8 mouse cellular contexts compared by ENCODE assay signal in genomic region chr1:155232385-155232784, GRCm38 (mm10). TPM values are rescaled to one million over a fixed set of nuclear protein-coding genes. Genes with fewer than 3 reads are reported as not detected.
DNase-seq lines count a peak whose midpoint lies in the region; ATAC-seq lines count a peak whose summit lies in the region.

No protein-coding gene starts in this region.

- H3K27ac ChIP-seq in limb, embryonic 13.5 days, result peak overlapping the region; percentile 93; the same call in 1 of the 2 replicates

- H3K9me3 ChIP-seq in limb, embryonic 13.5 days, result no peaks in the 10 kb centered on the region

- peaks cover 30% of the 10 kb centered on the region for H3K36me3 ChIP-seq in limb, embryonic 13.5 days

- no peak overlapping the region for H3K9ac ChIP-seq in limb, embryonic 13.5 days

- 73% methylated on average over 12 of the region's 12 CpGs for WGBS in limb, embryonic 13.5 days

- ATAC-seq in cerebellum, adult (ENCODE audit: insufficient number of reproducible peaks, low FRiP score, low TSS enrichment), result no peak
- no peak for ATAC-seq in limb, embryonic 13.5 days (ENCODE audit: low FRiP score, low read depth)
- ATAC-seq in monocyte, adult 5-6 weeks (replicated peaks; ENCODE audit: insufficient number of reproducible peaks, low FRiP score, low TSS enrichment, poor library complexity, severe bottlenecking), result no peak

- H3K4me3 ChIP-seq in limb, embryonic 13.5 days, result no peak overlapping the region

- DNase-seq in cerebellum, postnatal 10 days, result peak; percentile 76 to 83
- DNase-seq in right cerebral cortex, postnatal 14 days, result peak; percentile 5
- DNase-seq in right cerebral cortex, adult 2 months (ENCODE audit: low spot score in 2 of 2), result no peak
- DNase-seq in urinary bladder, postnatal 36 days (ENCODE audit: low spot score in 2 of 2), result no peak
- DNase-seq in thymus, postnatal 0 days (ENCODE audit: low spot score), result no peak

- H3K4me2 ChIP-seq in limb, embryonic 13.5 days (replicated peaks), result no peak overlapping the region; the same call in 1 of the 2 replicates

- H3K4me1 ChIP-seq in limb, embryonic 13.5 days, result peaks cover 96% of the 10 kb centered on the region

- no peaks in the 10 kb centered on the region for H3K27me3 ChIP-seq in limb, embryonic 13.5 days

RNA-seq across cellular contexts. Expression of gene BC034090, which starts 11.9 kb away (rescaled TPM):
- polyA plus RNA-seq in limb, embryonic 13.5 days (2015; fragmentation: Nextera tagmentation; extraction: Ambion mirVana), result 8.5 and 9.1 TPM in 2 replicates
- 0.48 TPM in 1 of 3 replicates, not detected in the others for total RNA-seq in monocyte, adult 5-6 weeks (2017)
- 2.3 and 2.8 TPM in 2 replicates for polyA plus RNA-seq in thymus, postnatal 0 days (2015; fragmentation: Nextera tagmentation; extraction: Ambion mirVana)

Comparison
In these comparisons a context has a peak if more than half of its experiments do, and no peak if none do; other contexts are left out.
1. DNase-seq: peak in cerebellum, postnatal 10 days (2 of 2) and right cerebral cortex, postnatal 14 days (single experiment); none in right cerebral cortex, adult 2 months (0 of 2), urinary bladder, postnatal 36 days (0 of 2) and thymus, postnatal 0 days (single experiment).